Mouse (Mus musculus) erythroblast, adult 5-6 weeks (primary cell): Measurements from ENCODE around the gene Tmpo. TPM values are rescaled to one million over a fixed set of nuclear protein-coding genes. Genes with fewer than 3 reads are reported as not detected.
A peak's percentile ranks its signal among the peaks of the same experiment; 100 is the strongest.

Source experiments
- ATAC-seq: replicated peaks from 2 replicates; pipeline ENCODE4 v1.8.0; 2016; ENCODE audit warnings: moderate number of reproducible peaks, mild to moderate bottlenecking, moderate TSS enrichment, inconsistent platforms; ENCODE audit not compliant: poor library complexity, low FRiP score, severe bottlenecking
- total RNA-seq, 2 experiments: library from RNA; stranded (forward) in 1 of 2; stranded (reverse) in 1 of 2; fragments of 150-400 nt in 1 of 2; fragments of 200-764, 138-1000 nt in 1 of 2; gene quantifications; 2 replicates each; pipeline versions ENCODE4 v1.2.3 to v1.2.4; 2015 to 2017; ENCODE audit warnings: low replicate concordance in 2 of 2

Gene Tmpo
- total RNA-seq, 2 experiments from 2014 or later = 144 to 181 TPM

DNA sequence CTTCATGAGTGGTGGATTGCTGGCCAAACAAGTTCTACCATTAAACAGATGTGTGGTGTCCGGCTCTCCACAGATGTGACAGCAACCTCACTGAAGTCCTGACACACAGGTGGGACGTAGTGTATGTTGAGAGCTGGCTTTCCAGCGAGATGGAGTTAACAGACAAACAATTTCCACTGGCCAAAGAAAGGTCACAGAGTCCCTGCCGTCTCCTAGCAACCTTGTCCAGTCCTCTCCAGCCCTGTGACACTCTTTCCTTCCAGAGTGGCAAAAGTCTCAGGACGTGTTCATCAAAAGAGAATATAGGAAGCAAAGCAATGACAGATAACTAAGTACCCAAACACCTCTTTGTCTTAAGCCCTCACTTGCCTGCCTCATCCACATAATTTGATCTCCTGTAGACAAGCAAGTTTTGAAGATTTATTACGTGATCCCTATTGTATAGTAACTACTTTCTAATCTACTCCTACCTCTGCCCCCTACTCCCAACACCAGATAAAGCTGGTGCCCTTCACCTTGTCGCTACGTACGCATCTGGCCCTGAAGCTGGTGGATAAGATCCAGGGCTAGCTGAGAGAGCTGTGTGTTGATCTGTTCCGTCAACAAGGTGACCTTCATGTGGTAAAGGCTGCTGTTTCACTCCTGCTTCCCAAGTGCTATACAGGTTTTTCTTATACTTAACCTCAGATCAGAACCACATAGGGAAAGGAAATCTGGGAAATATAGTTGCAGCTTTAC is 54.3 kb downstream of the Tmpo start:
- no peak for ATAC-seq

DNA sequence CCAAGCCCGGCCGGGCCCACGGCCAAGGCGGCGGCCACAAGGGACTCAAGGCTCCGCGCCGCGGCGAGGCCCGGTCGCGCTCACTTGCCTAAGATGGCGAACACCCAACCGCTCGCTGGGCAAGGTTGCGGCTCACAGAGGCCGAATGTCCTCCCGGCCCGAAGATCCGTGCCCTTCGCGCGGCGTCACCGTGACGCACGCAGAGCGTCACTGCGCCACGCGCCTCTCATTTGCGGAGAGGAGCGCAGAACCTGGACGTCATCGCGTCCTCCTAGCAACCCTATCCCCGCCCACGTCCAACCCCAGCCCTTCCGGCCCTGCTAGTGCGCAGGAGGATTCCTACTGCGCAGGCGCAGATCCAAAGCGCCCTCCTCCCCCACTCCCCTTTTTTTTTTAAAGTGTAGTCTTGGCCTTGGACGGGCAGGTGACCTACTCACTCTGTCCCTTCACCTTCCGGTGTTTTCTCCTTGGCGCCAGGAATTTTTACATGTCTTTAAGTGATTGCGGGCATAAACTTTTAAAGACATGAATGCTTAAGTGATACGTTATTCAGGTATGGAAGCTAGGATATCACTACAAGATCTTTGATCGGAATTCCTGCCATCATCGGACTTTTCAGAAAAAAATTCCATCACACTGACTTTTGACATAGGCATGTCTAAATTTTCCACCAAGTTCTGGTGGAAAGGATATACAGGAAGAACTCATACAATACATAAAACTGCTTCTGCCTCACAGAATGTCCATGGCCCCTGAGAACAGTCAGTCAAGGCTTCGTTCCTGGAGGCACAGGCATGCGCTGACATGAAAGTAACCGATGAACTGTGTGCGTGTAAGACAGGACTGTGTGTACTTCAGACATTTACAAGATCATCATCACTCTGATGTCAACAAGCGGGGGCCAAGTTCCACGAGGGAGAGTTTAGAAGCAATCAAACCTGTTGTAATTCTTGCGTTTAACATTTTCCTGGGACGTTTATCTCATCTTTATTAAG is 57.0 kb downstream of the Tmpo start, which contains the start of gene Slc25a3:
TSS of gene Slc25a3 (minus strand) at position 232 of the 995 bp plus-strand sequence.
- peak; percentile 97 for ATAC-seq

DNA sequence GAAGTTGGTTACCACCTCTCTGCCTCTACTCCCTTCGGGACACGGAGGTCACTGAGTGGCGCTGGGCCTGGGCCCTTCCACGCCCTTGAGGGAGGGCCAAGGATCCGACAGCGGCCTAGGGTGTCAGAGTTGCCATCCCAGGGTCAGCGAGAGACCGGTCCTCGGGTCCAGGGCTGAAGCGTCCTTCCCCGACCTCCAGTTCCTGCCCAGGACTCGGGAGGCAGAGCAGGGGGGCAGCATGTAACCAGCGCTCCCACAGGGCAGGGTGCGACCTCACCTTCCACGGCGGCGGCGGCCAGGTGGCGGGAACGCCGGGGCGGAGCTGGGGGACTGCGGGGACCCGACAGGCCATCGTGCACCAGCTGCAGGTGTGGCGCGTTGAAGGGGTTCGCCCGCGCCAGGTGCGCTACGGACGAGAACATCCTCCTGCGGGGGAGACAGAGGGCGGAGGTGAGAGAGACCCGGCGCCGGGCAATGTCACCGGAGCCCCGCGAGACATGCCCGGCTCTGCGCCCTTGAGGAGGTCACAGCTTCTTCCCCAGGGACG is 57.8 kb downstream of the Tmpo start:
- peak; percentile 71 for ATAC-seq

DNA sequence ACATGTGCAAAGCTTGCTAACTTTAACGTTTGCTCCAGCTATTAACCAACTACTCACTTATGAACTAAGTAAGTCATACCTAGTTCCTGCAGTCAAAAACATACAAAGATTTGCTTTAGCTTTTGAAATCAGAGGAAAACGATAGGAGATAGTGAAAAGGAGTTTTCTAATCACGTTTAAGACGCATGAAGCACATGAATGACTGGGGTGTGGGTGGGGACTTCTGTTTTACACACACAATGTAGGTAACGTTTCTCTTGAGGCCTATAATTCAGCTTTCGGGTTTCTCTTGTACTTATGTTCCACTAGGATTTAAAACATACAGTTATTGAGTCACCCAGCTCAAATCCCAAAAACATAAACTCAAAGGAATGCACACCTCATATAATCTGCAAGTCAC is 58.5 kb downstream of the Tmpo start:
- no peak for ATAC-seq

DNA sequence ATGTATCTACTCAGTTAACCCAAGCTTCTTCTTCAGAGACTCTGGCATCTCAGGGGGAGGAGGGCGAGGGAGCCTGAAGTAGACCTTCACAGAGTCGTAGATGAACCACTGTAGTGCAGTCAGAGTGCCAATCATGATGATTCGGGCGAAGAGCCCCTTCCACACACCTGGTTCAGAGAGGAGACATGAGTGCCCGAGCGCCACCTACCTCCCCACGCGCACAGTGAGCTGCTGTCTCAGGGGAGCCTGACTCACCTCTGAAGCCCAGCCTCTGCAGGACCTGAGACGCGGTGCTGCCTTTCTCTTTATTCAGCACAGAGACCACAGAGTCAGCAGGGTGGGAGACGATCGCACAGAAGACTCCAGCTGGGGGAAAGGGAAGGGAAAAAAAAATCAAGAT is 64.2 kb downstream of the Tmpo start:
- ATAC-seq = peak; percentile 46; the same call in 1 of the 2 replicates

DNA sequence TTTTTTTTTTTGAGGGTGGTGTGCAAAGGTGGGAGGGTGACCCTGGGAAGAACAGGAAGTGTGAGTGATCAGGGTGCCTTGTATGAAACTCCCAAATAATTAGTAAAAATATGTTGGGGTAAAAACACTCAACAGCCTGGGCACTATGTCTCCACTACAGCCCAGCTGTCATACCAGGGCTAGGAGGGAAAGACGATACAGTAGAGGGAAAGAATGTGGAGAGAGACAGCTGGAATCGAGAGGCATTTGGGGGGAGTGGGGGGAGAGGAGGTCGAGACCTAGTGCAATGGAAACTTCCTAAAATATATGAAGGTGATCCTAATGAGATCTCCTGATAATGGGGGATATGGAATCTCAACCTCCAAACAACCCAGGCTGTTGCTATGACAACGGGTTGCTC is 71.3 kb downstream of the Tmpo start:
- ATAC-seq = no peak

DNA sequence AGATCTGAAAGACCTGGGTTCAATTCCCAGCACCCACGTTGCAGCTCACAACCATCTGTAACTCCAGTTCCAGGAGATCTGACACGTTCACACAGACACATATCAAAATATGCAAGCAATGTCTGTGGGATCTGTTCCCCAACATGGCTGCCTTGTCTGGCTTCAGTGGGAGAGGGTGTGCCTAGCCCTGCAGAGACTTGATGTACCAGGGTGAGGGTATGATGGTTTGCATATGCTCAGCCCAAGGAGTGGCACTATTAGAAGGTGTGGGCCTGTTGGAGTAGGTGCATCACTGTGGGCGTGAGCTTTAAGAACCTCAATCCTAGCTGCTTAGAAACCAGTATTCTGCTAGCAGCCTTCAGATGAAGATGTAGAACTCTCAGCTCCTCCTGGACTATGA is 75.1 kb downstream of the Tmpo start:
- no peak for ATAC-seq

DNA sequence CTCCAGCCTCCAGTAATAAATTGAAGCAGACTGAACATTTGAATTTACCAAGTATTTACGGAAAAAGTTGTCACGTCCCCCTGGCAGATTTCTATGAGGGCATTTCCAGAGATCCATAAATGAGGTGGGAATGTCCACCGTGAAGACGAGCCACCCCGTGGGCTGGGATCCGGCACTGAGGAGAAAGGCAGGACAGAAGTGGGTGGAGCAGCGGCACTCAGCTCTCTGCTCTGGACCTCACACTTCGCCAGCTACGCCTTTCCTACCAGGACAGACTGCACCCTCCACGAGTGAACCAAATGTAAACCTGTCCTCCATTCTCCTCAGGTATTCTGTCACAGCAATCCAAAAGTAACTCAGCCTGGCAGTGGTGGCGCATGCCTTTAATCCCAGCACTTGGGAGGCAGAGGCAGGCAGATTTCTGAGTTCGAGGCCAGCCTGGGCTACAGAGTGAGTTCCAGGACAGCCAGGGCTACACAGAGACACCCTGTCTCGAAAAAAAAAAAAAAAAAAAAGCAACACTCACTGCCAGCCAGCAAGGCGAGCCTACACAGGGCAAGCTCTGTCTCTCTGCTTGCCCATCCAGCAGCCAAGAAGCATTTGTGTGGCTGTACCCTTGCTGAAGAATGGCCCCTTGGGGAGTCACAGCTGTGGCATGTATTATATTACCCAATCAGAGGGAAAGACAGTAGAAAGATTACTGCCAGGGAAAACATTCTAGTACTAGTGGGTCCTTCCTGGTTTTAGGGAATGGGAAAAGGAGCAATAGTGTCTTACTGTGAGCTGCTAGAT is 78.1 kb downstream of the Tmpo start:
- no peak for ATAC-seq

DNA sequence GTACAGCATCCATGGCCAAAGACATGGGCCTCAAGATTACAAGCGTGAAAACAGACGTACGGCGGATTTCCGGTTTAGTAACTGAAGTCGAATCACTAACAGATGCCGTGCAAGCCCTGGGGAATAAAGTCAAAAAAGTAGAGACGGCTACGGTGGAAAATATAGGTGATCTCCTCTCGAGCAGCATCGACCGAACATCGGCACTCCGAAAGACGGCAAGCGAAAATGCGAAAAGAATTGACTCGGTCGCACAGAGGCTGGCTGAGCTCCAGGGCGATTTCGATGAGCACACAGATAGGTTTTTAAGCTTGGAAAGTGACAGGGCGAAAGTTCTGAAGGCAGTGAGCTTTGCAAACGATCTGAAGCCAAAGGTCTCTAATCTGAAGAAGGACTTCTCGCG is 79.2 kb downstream of the Tmpo start:
- ATAC-seq = no peak

DNA sequence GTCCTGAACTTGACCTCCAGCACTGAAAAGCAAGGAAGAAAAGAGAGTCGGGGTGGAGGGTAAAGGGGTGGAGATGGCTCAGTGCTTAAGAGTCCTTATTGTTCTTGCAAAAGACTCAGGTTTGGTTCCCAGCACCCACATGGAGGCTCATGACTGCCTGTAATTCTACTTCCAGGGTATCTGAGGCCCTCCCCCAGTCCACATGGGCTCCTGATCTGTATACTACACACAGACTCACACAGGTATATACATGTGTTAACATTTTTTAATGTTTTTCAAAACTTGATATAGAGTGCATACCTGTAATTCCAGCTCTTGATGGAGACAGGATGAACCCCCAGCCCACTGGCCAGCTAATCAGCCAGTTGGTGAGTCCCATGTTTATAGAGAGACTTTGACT is 81.0 kb downstream of the Tmpo start:
- ATAC-seq = no peak

DNA sequence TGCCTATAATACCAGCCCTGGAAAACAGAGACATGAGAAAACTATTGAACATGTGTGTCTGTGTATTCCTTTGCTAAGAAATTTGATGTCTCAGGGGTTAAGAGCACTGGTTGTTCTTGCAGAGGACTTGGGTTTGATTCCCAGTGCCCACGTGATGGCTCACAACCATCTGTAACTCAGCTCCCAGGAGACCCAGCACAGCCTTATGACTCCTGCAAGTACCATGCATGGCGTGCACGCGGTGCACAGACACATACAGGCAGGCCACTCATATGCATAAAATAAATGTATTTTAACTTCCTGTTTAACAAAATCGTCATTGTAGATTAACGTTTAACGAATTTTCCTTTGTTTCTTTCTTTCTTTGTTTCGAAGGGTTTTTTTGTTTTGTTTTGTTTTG is 83.1 kb downstream of the Tmpo start:
- ATAC-seq = no peak

Other genes with a start within 250 kb of the Tmpo start
- gene Apaf1, start 98.5 kb downstream of the Tmpo start, total RNA-seq (2015; ENCODE audit: low replicate concordance) = 22.7 and 36.6 TPM in 2 replicates
- gene Apaf1, start 98.5 kb downstream of the Tmpo start, total RNA-seq (2017; ENCODE audit: low replicate concordance) = 17.1 and 21.3 TPM in 2 replicates
- 3.1 and 8.3 TPM in 2 replicates for gene Ikbip, start 98.4 kb downstream of the Tmpo start, total RNA-seq (2015; ENCODE audit: low replicate concordance)
- 1.2 and 3.8 TPM in 2 replicates for gene Ikbip, start 98.4 kb downstream of the Tmpo start, total RNA-seq (2017; ENCODE audit: low replicate concordance)
- gene Slc25a3, start 57.3 kb downstream of the Tmpo start, total RNA-seq (2015; ENCODE audit: low replicate concordance) = 113 and 194 TPM in 2 replicates
- gene Slc25a3, start 57.3 kb downstream of the Tmpo start, total RNA-seq (2017; ENCODE audit: low replicate concordance) = 46.6 and 48.1 TPM in 2 replicates